Mouse (Mus musculus): ENCODE data around the gene Egfl7.

The Egfl7 gene

DNA sequence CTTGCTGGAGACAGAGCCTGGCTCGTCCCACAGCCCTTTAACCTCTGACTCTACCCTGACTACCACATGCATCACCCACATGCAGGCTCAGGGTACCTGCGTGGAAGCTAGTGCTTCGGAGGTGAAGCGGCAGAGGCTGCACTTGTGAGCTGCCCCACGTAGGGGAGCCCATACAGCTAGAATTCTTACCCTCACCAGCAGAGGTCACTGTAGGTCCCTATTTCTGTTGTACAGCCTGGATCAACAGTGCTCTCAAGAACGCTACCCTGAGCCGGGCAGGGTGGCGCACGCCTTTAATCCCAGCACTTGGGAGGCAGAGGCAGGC, 14.2 kb downstream of the Egfl7 start:
- peak; percentile 93 for DNase-seq (ENCODE audit: low read depth, low spot score)

DNA sequence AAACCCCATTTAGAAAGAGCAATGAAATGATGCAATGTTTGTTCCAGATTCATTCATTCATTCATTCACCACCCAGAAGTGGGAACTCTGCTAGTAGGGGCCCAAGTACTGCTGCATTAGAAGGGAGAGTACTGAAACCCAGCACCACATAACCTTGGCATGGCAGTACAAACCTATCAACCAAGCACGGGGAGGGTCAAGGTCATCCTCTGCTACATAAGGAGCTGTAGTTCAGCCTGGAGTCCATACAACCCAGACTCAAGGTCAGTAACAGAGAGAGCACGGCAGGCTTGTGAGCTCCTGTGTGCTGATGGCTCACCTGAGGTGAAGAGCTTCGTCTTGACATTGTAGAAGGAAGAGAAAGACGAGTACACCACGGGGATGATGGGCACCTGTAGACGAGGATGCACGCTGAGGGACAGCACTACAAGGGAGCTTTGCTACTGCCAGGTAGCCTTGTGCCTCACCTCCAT, 14.7 kb downstream of the Egfl7 start:
- peak; percentile 73 for DNase-seq (ENCODE audit: low read depth, low spot score)

DNA sequence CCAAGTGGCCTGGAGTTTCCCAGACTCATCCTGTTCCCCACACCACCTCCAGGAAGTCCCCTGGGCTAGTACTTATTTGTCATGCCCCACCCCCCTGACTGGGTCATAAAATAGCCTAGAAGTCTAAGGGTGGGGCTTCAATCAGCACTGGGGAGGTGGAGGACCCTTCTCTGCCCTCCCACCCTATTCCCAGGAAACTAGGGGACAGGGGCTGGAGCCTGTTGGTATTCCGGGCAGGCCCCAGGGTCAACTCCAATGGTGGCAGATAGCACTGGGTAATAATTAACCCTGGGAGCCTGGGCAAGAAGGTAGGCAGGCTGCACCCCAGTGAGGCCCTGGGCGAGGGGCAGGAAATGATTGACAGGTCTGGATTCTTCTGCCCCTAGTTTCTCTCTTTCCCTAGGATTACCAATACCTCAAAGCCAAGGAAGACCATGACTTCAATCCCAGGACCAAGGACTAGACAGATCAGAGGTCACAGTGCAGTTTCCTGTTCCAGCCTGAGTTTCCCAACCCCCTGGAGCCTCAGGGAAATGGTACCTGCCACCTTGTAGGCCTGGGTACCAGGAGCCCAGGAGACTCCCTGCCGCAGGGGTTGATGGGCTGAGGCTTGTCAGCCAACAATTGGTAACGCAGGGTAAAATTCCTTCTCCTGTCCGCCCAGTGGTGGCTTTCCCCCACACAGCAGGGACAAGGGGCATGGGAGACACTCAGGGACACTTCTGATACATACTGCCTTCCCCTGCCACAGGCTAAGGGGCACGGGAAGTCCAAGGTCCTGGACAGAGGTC, 15.3 kb downstream of the Egfl7 start:
- no peak for DNase-seq (ENCODE audit: low read depth, low spot score)

DNA sequence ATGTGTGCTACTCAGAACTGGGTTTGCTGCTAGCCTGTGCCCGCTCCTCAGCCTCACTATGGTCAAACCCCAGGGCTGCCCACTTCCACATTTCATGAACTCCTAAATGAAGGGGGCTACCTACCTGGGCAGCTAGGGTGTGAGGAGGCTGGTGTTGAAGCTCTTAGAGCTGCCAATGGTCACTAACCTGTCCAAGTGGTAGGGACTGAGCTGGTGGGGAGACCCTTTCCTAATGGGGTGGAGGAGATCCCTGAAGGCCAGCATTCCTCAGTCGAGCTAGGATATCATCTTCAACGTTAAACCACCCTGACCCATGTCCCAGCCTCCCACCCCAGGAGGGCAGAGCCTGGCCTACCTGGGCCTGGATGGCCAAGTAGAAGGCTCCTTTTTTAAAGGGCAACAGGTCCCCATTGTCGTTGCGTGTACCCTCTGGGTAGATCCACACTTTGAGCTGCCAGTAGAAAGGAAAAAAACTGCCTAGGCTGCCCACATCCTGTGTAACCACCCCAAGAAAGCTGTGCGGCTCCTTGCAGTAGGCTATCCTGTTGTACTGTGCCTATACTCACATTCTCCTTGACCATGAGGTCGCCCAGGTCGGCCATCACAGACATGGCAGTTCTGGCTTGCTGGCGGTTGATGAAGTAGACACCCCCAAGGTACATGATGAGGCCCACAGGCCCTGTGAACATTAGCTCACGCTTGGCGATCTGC, 16.1 kb downstream of the Egfl7 start:
- DNase-seq (ENCODE audit: low read depth, low spot score), result no peak

DNA sequence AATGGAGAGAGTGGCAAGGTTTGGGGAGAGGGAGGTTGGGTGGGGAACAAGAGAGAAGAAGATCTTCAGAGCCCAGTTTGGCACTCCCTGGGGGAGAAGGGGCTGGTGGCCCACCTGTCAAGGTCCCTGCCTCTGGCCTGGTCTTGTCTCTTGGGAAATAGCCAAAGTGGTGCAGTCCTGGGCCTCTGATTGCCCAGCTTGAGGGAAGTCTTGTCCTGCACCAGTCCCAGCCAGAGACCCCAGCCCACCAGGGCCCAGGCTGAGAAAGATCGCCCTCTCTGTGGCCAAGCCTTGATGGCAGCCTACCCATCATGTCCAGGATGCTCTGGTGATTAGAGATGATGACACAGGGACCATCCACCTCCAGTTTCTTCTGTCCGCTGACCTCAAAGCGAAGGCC, 17.1 kb downstream of the Egfl7 start:
- DNase-seq (ENCODE audit: low read depth, low spot score), result no peak

DNA sequence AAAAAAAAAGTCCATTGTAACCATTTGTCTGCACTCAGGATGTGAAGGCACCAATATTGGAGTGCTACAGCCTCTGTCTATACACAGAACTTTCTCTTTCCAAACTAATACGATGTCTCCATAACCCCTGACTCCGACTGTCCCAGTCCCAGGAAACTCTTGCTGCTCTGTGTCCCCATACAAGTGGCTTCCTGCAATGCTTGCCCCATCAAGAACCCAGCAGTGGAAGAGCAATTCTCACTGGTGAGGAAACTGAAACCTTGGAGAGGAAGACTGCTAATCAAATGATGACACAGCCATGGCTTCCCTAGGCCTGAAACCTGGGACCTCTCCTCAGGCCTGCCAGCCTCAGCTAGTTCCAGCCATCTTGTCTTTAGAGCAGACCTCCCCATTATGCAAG, 18.0 kb downstream of the Egfl7 start:
- no peak for DNase-seq (ENCODE audit: low read depth, low spot score)

DNA sequence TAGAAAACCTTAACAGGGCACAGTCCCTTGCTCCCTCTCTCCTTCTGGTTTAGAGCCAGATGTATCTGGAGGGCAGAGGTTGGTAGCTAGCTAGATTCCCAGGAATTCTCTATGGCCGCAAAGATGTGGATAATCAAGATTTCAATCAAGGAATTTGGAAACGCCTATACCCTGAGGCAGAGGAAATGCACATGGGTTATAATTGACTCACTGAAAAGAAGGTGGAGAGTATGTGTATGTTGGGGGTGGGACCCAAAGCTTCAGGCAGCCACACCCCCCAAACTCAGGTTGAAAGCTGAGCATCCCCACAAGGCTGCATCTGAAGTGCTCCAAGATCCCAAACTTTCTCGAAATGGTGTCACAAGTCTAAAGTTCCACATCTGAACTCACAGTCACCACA, 18.6 kb downstream of the Egfl7 start:
- peak; percentile 57 for DNase-seq (ENCODE audit: low read depth, low spot score)

DNA sequence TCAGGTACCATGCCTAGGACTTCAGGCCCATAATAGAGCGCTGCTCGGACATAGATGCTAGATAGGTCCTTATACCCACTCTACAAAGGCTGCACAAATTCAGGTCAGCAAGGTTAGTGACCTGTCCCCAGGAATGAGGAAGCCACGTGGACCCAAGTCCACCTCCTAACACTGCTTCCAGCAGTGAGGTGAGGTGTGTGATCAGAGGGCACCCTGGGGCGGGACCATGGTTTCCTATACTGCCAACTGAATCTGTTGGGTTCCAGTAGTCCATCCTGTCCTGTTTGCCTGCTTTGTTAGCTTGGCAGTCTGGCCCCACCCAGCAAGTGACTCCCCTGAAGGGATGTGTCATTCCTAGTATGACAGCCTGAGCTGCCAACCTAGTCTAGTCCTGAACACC, 20.2 kb downstream of the Egfl7 start:
- no peak for DNase-seq (ENCODE audit: low read depth, low spot score)

DNA sequence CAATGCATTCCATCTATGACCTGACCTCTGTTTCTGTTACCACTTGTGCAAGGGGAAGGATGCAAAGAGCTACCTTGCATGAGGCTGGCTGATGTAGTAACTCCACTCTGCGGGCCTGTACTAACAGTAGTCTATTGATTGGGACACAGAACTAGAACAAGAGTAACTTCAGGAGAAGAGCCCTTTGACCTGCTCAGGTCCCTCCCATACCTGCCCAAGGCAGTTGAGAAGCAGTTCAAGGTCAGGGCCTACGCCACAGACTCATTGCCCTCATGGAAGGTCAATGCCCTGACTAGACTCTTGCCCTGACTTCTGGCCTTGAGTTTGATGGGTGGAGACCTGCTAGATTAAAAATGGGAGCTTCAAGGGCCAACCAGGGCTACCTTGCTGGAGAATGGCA, 20.9 kb downstream of the Egfl7 start:
- DNase-seq (ENCODE audit: low read depth, low spot score), result peak; percentile 74

DNA sequence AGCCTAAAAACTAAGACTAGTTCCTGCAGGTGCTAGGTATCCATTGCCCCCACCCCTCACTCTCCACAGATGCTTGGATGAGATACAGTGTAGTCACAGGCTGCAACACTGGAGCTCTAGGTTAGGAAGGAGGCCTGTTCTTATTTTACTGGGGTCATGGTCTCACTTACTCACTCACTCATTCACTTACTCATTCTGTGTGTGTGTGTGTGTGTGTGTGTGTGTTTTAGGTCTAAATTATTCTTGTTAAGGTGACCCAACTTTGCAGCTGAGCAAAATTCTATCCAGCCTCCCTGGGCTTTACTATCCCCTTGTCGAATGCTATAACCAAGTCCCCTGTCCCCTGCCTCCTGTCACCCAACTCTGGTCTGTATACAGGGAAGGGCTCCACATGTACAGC, 21.8 kb downstream of the Egfl7 start:
- no peak for DNase-seq (ENCODE audit: low read depth, low spot score)

DNA sequence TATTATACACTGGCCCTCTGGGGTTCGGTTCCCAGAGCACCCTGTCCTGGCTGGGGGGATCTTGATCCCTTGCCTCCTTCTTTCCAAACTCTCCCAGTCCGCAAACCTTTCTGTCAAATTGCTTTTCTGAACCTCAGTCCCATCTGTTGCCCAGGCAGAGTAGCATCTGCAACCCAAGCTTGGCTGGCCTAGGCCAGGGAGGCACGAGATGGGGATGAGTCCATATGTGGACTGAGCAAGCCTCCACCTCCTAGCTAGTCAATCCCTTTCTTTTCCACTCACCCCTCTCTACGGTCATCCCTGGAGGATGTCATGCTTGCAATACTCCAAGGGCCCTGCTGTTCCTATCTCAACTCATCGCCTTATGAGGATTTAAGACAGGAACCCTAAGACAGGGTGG, 22.8 kb downstream of the Egfl7 start:
- DNase-seq (ENCODE audit: low read depth, low spot score), result no peak

DNA sequence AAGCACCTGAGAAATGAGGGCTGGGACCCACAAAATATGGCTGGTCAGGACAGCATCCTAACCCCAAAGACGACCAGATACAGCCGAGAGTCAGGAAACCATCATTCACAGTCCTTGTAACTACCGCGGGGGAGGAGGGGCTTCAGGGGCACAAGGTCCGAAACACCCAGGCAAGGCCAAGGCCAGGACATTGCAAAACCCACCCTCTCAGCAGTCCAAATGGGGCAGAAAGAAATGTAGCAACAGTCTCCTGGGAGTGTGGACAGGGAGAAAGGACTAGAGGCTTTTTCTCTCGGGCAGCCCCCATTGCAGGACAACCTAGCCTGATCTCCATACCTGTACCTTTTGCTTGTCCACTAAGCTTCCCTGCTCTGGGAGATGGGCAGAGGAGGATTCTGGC, 23.3 kb downstream of the Egfl7 start:
- DNase-seq (ENCODE audit: low read depth, low spot score), result no peak

DNA sequence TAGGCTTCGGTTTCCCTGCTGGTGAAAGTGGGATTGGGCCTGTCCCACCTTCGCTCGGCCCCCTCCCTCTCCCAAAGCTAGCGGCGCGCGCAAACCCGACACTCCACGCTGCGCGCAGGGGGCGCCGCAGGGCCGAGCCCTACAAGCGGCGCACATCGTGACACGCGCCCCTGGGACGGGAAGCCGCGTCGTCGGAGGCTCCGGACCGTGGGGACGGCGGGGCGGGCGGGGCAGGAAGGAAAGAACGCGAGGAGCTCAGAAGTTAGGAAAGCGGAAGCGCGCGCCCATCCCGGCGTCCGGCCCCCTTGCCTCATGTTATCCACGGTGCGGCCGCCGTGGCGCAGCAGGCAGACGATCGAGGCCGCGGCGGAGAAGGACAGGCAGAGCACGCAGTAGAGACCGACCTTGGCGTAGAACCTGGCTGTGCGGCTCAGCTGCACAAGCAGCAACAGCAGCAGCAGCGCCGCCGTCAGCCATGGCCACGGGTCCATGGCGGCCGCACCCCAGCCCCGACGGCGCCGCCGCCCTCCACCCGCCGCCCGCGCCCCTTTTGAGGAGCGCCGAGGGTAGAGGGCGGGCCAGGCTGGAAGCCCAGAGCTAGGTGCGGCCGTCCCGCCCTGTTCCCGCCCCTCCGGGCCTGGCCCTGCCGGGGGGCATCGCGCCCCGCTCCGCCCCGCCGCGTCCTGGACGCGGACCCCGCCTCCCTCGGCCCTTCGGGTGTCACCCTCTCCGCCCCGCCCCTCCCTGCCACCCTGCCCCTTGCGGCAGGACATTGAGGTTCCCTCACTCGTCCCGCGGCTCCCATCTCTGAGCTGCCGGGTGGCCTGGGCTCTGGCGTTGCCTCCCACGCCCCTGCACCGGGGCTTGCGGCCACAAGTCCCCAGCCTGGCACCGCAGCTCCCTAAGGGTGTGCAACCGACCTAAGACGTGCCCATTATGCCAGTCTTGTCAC, 24.2 kb downstream of the Egfl7 start, which contains the start of gene Agpat2:
Agpat2 (minus strand) TSS at position 698 of the 952 bp plus-strand sequence.
- DNase-seq (ENCODE audit: low read depth, low spot score), result peak; percentile 90

DNA sequence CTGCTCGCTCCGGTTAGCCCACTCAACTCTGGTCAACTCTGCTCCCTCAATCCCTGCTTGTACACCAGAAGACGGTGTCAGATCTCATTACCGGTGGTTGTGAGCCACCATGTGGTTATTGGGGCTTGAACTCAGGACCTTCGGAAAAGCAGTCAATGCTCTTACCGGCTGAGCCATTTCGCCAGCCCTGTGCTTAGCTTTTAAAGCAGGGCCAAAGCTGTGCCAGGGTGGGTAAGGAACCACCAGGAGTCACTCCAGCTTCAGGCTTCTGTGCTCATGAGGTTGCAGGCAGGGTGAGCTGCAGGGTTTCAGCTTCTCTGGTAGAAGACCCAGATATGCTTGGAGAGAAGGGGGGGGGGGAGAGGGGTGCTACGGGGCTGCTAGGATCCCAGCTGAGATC, 25.5 kb downstream of the Egfl7 start:
- DNase-seq (ENCODE audit: low read depth, low spot score), result no peak

DNA sequence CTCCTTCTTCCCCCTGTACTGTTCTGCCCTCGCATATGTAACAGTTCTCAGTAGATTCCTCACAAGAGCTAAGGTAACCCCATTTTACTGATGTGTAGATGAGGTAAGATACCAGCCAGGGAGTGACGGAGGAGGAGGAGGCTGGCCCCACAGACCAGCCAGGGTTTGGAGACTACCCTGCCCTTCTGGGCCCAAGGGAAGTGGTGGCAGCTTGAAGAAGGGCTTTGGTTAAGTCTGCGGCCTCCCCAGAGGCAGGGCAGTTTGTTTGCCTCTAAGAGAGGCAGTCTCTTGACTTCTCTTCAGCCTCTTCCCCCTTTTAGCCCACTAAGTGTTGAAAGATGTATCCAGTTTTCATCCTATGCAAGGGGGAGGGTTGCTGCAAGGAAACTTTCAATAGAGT, 26.8 kb downstream of the Egfl7 start:
- no peak for DNase-seq (ENCODE audit: low read depth, low spot score)

DNA sequence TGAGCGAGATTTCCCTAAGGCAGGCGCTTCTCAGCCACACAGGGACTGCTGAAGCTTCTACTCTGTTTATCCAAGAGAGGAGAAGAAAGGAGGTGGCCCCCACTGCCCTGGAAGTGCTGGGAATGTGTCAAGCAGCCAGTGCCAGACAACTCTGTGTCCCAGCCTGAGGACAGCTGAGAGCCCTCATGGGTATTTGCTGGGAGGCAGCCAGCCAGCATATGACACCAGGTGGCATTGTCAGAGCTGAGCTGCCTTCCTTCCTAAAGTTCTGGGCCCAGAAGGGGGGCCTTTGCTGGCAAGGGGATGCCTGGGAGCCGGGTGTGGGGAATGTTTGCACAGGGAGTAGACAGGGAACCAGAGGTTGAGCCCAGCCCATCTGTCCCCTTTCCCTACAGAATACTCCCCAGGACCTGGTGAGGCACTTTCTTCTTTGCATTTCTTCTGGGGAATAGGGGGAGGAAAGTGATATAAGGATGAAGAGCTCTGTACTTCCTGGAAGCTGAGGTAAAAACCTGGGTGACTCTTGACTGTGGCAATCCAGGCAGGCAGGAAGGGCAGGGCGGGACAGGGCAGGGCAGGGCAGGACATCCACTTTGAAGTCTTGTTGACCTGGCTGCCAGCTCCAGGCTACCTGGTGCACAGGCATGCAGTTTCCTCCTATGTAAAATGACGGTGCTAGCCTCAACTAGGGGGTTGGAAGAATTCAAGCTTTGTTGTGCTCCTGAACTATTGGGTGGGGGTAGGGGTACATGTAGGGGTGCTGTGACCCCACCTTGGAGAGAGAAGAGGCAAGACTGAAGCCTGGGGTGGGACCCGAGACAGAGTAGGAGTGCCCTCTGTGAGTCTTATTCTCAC, 27.5 kb downstream of the Egfl7 start:
- DNase-seq (ENCODE audit: low read depth, low spot score), result no peak

DNA sequence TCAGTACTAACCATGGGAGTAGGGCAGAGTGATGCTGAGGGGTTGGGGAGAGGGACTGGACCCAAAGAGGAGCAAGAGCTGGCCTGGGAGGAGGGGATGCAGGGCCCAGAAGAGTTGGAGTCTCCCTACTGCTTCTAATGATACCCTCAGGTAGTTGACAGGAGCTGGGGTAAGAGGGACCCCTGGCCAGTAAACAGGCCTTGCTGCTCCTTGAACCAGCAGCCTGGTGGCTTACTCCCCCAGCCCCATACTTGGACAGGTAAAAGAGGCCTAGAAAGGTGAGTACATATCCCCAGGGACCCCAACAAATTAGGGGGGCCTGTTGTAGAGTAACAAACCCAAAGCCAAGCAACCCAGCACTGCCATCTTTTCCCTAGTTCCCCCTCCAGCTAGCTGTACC, 29.0 kb downstream of the Egfl7 start:
- no peak for DNase-seq (ENCODE audit: low read depth, low spot score)

DNA sequence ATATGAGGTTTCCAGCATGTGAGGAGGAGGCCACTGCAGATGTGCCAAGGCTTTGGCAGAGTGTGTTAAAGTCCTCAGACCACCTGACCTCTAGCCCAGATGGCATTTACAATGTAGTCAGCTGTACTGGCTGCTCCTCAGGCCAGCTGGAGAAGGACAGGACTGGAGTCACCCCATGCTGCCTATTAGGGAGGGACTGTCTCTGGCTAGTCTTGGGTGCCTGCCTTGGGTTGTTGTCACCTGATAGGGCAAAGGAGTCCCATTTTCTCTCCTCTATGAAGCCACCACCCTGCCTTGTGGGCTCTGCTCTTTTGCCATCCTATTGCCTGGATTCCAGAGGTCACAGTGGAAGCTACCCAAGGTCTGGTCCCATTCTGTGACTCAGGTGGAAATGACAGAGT, 29.4 kb downstream of the Egfl7 start:
- no peak for DNase-seq (ENCODE audit: low read depth, low spot score)

DNA sequence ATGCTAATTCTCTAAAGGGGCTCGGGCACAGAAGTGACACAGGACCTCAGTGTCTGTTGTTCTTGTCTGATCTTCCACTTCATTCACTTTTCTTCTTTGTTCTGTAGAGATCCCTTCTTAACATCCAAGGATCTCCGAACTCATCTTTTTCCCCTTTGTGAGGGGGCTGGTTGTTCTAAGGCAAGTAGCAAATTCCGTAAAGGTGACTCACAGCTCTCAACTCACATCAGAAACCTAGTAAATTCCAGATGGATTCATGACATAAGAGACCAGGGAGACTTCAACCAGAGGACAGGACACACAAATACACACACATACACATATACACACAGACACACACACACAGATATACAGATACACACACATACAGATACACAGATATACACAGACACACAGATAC, 30.7 kb downstream of the Egfl7 start:
- DNase-seq (ENCODE audit: low read depth, low spot score), result peak; percentile 68

DNA sequence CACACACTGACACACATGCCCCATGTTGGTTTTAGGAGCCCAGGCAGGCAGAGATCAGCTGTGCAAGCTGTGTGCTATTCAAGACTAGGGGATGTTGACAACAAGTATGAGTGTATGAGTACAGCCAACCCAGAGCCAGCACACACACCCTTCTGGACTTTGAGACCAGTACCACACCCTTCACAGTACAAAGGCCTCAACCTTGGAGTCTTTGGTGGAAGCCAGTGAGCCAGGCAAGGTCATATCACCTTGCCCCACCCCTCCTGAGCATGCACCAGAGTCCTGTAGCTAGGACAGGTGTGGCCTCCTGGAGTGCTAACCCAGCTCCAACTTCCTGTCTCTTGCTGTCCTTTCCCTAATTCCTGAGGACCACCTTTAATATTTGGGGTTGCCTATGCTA, 31.2 kb downstream of the Egfl7 start:
- DNase-seq (ENCODE audit: low read depth, low spot score), result peak; percentile 99

DNA sequence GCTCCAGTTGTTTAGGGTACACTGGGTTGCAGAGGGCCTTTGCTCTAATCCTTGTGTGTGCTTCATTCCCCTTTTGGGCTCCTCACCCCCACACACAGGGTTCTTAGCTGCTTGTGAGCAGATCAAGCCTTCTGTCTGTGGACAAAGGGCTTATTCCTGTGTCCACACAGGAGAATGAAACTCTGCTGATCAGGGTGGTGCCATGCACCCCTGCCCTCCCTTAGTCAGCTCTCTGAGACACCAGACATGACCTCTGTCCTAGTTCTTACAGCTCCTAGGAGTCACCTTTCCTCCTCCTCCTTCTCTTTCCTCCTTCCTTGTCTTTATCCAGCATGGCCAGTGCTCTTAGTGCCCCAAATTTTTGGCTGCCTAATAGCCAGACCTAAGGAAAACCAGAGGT, 32.1 kb downstream of the Egfl7 start:
- DNase-seq (ENCODE audit: low read depth, low spot score), result no peak
